Mouse (Mus musculus): ENCODE data around the gene Spred2.

The Spred2 gene

GRCm38 (mm10) chr11:19953919-19954318, 29.7 kb downstream of the Spred2 start:
- no peak for DNase-seq (ENCODE audit: low spot score in 2 of 2)

DNA sequence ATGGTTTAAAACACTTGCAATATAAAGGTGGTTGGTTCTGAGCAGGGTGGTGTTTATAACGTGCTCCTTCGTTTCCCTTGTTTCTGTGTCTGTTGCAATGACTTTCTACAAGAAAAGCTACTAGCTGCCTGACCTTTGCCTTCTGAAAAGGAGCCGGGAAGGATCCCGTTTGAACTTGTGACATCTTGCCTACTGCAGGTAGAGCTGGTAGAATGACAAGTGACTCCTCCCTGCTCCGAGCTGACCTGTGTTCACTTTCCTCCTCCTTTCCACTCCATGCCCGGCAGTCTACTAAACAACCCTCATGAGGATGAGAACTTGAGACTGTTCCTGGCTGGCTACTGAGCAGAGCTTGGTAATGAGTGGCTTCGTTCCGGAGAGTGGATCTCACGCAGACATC, 30.9 kb downstream of the Spred2 start:
- no peak for DNase-seq (ENCODE audit: low spot score in 2 of 2)

DNA sequence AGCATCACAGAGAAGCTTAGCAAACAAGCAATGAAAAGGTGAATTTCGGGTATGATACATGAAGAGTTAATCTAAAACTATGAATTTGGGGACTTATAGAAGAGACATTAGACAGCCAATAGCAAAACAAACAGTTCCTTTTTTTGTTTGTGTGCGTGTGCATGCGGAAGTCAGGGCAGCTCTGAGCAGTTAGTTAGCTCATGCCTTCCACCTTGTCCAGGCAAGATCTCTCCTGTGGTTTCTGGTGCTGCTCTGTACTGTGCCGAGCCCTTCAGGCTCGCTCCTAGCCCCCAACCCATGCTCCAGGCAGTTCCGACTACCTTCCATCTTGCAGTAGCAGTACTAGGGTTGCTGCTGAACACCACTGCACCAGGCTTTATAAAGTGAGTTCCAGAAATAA, 31.5 kb downstream of the Spred2 start:
- no peak for DNase-seq (ENCODE audit: low spot score in 2 of 2)

GRCm38 (mm10) chr11:19959006-19959405, 34.8 kb downstream of the Spred2 start:
- no peak for DNase-seq (ENCODE audit: low spot score in 2 of 2)

DNA sequence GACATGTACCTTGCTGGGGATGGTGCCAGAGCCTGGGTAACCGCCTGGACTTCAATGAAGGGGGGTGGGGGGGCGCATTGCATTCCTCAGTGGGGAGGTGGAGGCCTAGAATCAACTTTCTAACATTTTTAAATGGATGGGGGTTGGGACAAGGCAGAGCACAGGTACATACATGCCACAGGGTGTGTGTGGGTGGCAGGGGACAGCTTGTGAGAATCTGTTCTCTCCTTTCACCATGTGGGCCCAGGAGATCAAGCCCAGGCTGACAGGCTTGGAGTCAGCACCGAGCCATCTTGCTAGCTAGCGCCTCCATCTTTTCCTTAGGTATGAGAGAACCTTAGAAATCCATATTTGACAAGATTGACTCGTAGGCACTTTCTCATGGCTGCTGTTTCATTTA, 35.7 kb downstream of the Spred2 start:
- no peak for DNase-seq (ENCODE audit: low spot score in 2 of 2)

DNA sequence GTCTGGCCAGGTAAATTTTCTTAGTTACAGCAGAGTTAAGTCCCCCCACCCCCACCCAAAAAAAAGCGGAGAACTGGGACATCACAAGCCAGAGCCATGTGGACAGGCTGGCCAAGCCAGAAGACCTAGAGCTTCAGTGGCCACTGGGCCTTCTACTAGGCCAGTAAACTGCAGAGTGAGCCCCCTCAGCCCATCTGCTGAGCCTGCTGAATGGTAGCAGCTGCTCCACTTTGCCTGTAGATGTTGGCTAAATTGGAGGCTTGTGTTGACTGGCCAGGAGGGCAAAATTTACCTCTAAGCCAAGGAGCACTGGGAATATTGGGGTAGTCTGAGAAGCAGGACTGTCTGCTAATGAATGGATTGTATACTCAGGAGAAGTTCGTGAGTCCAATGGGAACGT, 36.4 kb downstream of the Spred2 start:
- DNase-seq (ENCODE audit: low spot score in 2 of 2): no peak

- DNase-seq (ENCODE audit: low spot score in 2 of 2): no peak
Observed at GRCm38 (mm10) chr11:19961088-19961487, 36.9 kb downstream of the Spred2 start.

DNA sequence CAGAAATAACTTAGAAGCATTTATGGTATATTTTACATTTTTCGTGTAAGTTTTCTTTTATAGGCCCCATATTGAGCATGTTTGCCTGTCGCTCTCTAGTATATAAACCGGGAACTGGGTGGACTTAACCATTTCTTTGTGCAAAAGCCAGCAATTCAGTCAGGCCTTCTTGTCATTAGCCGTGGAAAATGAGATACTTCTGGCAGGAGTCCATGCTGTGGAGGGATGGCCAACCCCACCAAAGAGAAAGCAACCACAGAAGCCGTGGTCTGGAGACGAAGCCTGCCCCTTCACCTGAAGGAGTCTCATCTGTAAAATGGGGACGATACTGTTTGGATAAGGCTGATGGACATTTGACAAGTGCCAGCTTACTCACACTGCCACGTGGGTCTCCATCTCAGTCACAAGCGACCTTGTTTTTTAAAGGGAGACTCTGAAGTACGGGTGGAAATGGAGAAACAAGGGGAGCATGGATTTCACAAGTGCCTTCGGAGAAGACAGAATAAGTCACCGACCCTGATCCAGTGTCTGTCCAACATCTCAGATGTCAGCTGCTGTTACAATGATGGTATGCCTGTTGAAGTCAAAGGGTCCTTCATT, 37.7 kb downstream of the Spred2 start:
- no peak for DNase-seq (ENCODE audit: low spot score in 2 of 2)

GRCm38 (mm10) chr11:19962796-19963195, 38.6 kb downstream of the Spred2 start:
- no peak for DNase-seq (ENCODE audit: low spot score in 2 of 2)

DNA sequence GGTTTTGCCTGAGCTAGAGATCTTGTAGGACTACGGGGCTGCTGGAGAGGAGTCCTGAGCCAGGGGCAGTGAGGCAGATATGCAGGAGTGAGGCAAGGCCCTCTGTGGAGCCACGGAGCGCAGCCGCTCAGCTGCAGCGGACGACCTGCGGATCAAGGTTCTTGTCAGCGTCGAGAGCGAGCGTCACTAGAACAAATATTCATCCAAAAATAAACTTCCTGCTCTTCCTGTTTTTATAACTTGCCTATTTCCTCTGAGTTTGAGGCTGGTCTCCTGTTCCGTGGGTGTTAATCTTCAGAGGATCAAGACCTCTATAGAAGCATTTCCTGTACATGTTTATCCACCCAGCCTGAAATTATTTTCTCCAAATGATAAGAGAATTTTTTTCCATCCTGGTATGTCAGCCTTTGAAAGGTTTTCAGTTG, 39.6 kb downstream of the Spred2 start:
- no peak for DNase-seq (ENCODE audit: low spot score in 2 of 2)

DNA sequence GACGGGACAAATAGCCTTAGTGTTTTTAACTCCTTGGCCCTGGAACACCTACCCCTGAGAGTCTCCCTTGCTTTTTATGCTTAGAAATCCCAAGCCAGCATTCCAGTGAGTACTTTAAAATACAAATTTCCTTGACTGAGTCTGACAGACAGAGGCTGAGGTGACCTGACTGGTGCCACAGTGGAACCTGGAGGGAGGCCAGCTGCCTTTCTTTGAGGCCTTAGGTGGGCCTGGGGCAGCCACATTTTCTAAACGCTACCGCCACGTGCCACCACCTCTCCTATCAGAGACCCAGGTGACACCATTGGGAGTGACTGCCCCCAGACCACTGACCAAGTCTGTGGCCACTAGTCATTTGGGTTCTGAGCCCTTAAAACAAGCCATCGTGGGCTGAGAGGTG, 40.2 kb downstream of the Spred2 start:
- DNase-seq (ENCODE audit: low spot score in 2 of 2): no peak

DNA sequence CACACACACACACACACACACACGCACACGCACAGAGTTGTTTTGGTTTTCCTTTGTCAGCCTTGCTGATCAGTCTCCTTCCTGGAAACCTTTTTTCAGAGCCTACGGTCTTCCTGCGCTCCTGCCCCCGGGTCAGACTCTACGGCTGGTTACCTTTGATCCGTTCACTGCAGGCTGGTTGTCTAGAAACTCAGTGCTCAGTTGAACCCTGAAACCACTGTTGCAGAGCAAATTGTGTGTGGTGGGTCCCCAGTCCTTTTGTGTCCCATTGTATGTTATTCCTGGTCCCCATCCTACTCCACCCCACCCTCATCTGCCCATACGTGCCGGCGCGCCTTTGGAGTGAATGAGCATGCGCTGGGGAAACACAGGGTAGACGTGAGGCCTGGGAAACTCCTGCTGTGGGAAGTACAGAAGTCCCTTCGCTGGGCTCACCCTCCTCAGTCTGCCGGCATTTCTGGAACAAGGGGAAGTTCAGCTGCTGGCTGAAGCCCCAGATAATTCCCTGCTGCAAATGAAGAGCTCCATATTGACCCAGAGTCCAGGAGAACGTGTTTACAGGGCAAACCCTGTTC, 40.9 kb downstream of the Spred2 start:
- no peak for DNase-seq (ENCODE audit: low spot score in 2 of 2)

- no peak for DNase-seq (ENCODE audit: low spot score in 2 of 2)
Observed at GRCm38 (mm10) chr11:19965664-19966063, 41.5 kb downstream of the Spred2 start.

DNA sequence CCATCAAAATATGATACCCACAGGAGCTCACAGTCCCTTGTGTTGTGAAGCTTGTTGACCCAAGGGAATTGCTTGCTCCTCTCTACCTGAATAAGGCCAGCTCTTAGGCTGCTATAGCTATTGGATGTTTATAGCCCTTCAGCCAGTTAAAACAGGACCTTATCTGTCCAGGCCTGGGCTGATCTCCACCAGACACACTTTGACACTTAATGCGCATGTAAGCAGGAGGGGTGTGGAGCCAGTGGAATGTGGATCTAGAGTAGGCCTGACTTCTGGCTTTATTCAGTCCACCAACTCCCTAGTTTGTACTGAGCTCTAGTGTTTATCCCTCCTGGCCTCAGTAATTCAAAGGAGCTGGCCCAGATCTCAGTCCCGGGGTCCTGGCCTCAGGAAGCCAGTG, 42.1 kb downstream of the Spred2 start:
- DNase-seq (ENCODE audit: low spot score in 2 of 2): no peak

DNA sequence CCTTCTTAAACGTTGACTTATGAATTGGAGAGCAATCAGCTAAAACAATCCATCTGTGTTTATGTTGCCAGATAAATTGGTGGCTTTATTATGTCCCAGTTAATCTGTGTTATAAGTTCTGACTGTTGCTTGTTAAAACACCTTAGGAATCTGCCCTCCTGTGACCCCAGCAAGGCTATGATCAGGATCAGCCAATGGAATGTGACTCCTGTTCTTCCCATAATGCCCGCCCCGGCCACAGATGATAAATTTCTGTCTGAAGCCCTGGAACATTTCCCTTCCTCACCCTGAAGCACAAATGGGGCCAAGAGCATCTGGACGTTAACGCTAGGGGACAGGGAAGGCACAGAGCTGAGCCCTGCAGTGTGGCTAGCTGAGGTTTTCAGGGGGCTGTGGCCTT, 45.4 kb downstream of the Spred2 start:
- DNase-seq (ENCODE audit: low spot score in 2 of 2): no peak

DNA sequence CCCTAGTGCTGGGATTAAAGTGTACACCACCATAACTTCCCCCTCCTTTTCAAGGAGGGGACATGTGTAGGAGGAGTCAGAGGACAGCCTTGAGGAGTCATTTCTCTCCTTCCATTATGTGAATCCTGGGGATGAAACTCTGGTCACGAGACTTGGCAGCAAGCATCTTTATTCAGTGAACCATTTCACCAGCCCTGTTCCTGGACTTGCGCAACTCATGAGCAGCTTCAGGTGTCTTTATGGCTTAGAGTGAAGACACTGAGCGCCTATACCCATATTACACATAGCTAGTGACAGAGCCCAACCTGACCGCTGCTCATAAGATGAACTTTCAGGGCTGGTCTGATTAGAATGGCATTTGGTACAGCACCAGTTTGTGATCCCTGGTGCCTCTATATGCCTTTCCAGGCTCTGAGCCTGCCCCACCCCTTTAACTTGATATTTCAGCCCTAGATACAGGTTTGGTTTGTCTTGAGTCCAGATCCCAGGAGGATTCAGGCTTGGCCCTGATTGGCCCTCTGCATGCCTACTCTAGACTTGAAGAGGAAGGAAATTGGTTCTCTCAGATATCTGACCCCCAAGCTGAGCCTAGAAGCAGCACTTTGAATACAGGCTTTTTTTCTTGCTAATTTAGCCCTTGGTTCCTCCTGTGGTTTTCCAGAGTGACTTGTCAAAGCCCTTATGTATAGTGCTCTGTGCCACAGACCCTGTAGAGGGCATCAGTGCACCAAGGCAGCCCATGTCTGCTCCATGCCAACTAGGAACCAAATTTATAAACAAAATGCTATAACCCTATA, 48.0 kb downstream of the Spred2 start:
- no peak for DNase-seq (ENCODE audit: low spot score in 2 of 2)

DNA sequence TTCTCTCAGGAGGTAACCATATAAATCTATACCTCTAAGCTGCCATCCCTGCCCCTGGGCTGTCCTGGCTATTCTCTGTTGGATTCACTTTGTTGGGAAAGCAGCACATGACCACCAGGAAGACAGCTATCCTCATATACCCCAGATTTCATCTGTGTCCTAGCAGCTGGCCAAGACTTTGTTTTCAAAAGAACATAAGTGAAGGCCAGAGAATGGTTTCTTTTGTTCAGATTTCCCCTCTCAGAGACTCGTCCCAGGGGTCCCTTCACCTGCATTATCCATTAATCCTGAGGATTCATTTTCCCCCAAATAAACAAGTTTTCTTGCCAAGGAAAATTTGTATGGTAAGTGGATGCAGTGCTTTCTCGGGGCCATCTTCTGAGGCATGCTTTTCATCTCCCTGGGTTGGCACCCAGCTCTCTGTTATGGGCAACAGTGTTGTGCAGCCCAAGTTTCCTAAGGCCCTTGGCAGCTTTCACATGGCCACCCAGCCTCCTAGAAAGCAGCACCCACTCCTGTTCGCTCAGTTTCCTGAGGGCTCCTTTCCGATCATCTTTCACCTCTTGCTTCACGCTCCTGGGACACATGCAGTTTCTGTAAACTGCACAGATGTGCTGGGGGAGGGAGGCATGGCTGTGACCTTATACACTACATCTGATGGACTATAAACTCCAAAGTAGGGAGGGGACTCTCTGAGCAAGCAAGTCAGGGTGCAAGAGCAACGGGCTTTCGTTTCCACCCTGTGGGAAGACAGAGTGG, 49.0 kb downstream of the Spred2 start:
- DNase-seq (ENCODE audit: low spot score in 2 of 2): no peak

GRCm38 (mm10) chr11:19976032-19976431, 51.9 kb downstream of the Spred2 start:
- no peak for DNase-seq (ENCODE audit: low spot score in 2 of 2)

- DNase-seq (ENCODE audit: low spot score in 2 of 2): no peak
Observed at GRCm38 (mm10) chr11:19977687-19978086, 53.5 kb downstream of the Spred2 start.

DNA sequence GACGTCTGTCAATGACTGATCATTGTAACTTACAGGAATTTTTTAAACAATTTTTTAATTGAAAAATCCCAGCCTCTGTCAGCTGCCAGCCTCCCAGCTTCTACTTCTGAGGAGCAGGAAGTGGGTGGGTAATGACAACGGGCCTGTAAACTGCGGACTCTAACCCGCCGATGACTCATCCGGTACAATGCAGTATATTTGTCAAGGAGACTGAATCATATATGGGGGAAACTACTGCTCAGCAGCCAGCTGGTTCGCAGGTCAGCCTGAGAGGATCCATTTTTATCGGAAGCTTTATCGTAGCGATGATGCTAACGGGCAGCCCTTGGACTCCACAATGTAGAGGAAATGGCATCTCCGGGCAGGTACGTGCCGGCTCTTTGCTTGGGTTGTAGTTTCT, 55.2 kb downstream of the Spred2 start:
- DNase-seq (ENCODE audit: low spot score in 2 of 2): no peak

DNA sequence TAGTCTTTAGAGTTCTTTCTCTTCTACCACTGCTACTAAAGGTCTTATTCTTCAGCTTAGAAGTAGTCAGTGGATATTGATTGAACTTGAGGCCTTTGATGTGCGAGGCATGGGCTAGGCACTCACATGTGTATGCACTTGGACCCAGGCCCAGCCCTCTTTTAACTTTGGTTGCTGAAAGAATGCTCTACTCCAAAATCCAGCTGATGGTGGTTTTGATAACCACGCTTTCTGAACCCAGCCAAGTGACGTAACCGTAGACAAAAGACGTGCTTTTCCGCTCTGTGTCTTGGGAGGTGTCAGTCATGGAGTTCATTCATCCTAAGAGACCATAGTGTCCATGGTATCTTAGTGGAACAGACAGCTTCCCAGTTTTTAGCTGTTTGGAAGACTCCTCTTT, 57.9 kb downstream of the Spred2 start:
- DNase-seq (ENCODE audit: low spot score in 2 of 2): no peak

GRCm38 (mm10) chr11:19982779-19983178, 58.6 kb downstream of the Spred2 start:
- DNase-seq (ENCODE audit: low spot score in 2 of 2): no peak

- DNase-seq (ENCODE audit: low spot score in 2 of 2): no peak
Observed at GRCm38 (mm10) chr11:19983298-19983697, 59.1 kb downstream of the Spred2 start.

All from cerebellum, postnatal 4 days (tissue).